Mouse (Mus musculus): ENCODE results near the gene Hnrnpll. TPM values are rescaled to one million over a fixed set of nuclear protein-coding genes. Genes with fewer than 3 reads are reported as not detected.
"Not testable (repeated sequence)": the region's sequence is repeated elsewhere in the genome, so short reads cannot be mapped to it uniquely, and the experiment has no call there.

The Hnrnpll gene
- polyA plus RNA-seq, 1 experiment from 2014 or later, result 65.6 TPM

DNA sequence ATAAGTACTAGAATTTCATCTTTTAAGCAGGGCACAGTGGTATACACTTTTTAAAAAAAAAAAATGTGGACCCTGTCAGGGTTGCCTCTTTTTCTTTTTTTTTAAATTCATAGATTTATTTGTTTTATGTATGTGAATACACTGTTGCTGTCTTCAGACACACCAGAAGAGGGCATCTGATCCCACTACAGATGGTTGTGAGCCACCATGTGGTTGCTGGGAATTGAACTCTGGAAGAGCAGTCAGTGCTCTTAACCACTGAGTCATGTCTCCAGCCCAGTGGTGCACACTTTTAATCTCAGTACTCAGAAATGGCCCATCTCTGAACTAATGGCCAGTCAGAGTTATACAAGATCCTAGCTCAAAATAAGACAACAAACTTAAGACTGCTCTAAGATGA is 12.8 kb downstream of the Hnrnpll start:
- peaks cover 57% of the 10 kb centered on the region for H3K36me3 ChIP-seq (ENCODE audit: control insufficient read depth, insufficient read depth, low read length)
- not testable (repeated sequence) for H3K27me3 ChIP-seq (ENCODE audit: control insufficient read depth, insufficient read depth, low read length); H3K4me1 ChIP-seq (ENCODE audit: control insufficient read depth, insufficient read depth, low read length); H3K9ac ChIP-seq (replicated peaks; ENCODE audit: low read depth, low read length); H3K4me2 ChIP-seq (replicated peaks; ENCODE audit: low read depth, low read length); H3K4me3 ChIP-seq (ENCODE audit: low read depth, low read length); ATAC-seq (ENCODE audit: insufficient number of reproducible peaks, insufficient read depth, low FRiP score, low read depth); H3K27ac ChIP-seq (ENCODE audit: low read length); H3K9me3 ChIP-seq (ENCODE audit: control insufficient read depth, low read depth, low read length)

DNA sequence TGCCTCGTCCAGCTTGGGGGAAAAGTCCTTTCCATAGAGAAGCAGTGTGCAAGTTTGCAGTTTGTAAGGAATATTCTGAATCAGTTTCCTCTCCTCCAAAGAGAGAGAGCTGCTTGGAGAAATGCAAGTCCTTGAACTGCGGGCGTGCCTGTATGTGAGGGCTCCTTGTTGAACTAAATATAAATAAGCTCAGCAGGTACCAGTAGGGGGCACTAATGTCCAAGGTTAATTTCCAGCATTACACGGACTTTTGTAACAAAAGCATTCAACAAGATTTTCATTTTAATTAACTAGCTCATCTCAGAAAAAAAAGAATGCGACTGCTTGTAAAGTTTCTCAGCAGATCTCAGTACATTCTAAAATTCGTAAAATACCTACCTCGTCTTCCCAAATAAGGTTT is 13.9 kb downstream of the Hnrnpll start:
- no peaks in the 10 kb centered on the region for H3K27me3 ChIP-seq (ENCODE audit: control insufficient read depth, insufficient read depth, low read length)
- H3K27ac ChIP-seq (ENCODE audit: low read length), result no peak overlapping the region
- peaks cover 54% of the 10 kb centered on the region for H3K36me3 ChIP-seq (ENCODE audit: control insufficient read depth, insufficient read depth, low read length)
- H3K4me2 ChIP-seq (replicated peaks; ENCODE audit: low read depth, low read length), result no peak overlapping the region
- ATAC-seq (ENCODE audit: insufficient number of reproducible peaks, insufficient read depth, low FRiP score, low read depth), result no peak
- no peak overlapping the region for H3K4me3 ChIP-seq (ENCODE audit: low read depth, low read length)
- H3K4me1 ChIP-seq (ENCODE audit: control insufficient read depth, insufficient read depth, low read length), result no peaks in the 10 kb centered on the region
- 73% methylated on average over 7 of the region's 7 CpGs for WGBS
- H3K9ac ChIP-seq (replicated peaks; ENCODE audit: low read depth, low read length), result no peak overlapping the region
- no peaks in the 10 kb centered on the region for H3K9me3 ChIP-seq (ENCODE audit: control insufficient read depth, low read depth, low read length)

- ATAC-seq (ENCODE audit: insufficient number of reproducible peaks, insufficient read depth, low FRiP score, low read depth), result no peak
- Histone ChIP-seq H3K9ac (replicated peaks; ENCODE audit: low read depth, low read length) (no peak overlapping the region), H3K4me1 (ENCODE audit: control insufficient read depth, insufficient read depth, low read length) (no peaks in the 10 kb centered on the region), H3K4me3 (ENCODE audit: low read depth, low read length) (no peak overlapping the region), H3K27ac (ENCODE audit: low read length) (no peak overlapping the region), H3K4me2 (replicated peaks; ENCODE audit: low read depth, low read length) (no peak overlapping the region), H3K9me3 (ENCODE audit: control insufficient read depth, low read depth, low read length) (no peaks in the 10 kb centered on the region), H3K36me3 (ENCODE audit: control insufficient read depth, insufficient read depth, low read length) (peaks cover 38% of the 10 kb centered on the region), H3K27me3 (ENCODE audit: control insufficient read depth, insufficient read depth, low read length) (no peaks in the 10 kb centered on the region)
- WGBS, result 74% methylated on average over 1 of the region's 1 CpGs
Measured at GRCm38 (mm10) chr17:80041739-80042138, 20.4 kb downstream of the Hnrnpll start.

GRCm38 (mm10) chr17:80028675-80029074 is 33.5 kb downstream of the Hnrnpll start:
- ATAC-seq (ENCODE audit: insufficient number of reproducible peaks, insufficient read depth, low FRiP score, low read depth), result no peak
- H3K4me2 ChIP-seq (replicated peaks; ENCODE audit: low read depth, low read length), result no peak overlapping the region
- H3K36me3 ChIP-seq (ENCODE audit: control insufficient read depth, insufficient read depth, low read length), result peaks cover 43% of the 10 kb centered on the region
- no peaks in the 10 kb centered on the region for H3K4me1 ChIP-seq (ENCODE audit: control insufficient read depth, insufficient read depth, low read length)
- H3K27me3 ChIP-seq (ENCODE audit: control insufficient read depth, insufficient read depth, low read length), result no peaks in the 10 kb centered on the region
- no peaks in the 10 kb centered on the region for H3K9me3 ChIP-seq (ENCODE audit: control insufficient read depth, low read depth, low read length)
- no peak overlapping the region for H3K27ac ChIP-seq (ENCODE audit: low read length)
- H3K4me3 ChIP-seq (ENCODE audit: low read depth, low read length), result no peak overlapping the region
- 89% methylated on average over 6 of the region's 6 CpGs for WGBS
- no peak overlapping the region for H3K9ac ChIP-seq (replicated peaks; ENCODE audit: low read depth, low read length)

GRCm38 (mm10) chr17:80026189-80026936 is 35.8 kb downstream of the Hnrnpll start:
- no peak for ATAC-seq (ENCODE audit: insufficient number of reproducible peaks, insufficient read depth, low FRiP score, low read depth)
- Histone ChIP-seq H3K4me2 (replicated peaks; ENCODE audit: low read depth, low read length) (no peak overlapping the region), H3K36me3 (ENCODE audit: control insufficient read depth, insufficient read depth, low read length) (peaks cover 21% of the 10 kb centered on the region), H3K9me3 (ENCODE audit: control insufficient read depth, low read depth, low read length) (no peaks in the 10 kb centered on the region), H3K27ac (ENCODE audit: low read length) (no peak overlapping the region), H3K4me3 (ENCODE audit: low read depth, low read length) (no peak overlapping the region), H3K4me1 (ENCODE audit: control insufficient read depth, insufficient read depth, low read length) (no peaks in the 10 kb centered on the region), H3K27me3 (ENCODE audit: control insufficient read depth, insufficient read depth, low read length) (no peaks in the 10 kb centered on the region), H3K9ac (replicated peaks; ENCODE audit: low read depth, low read length) (no peak overlapping the region)
- WGBS, result 91% methylated on average over 5 of the region's 5 CpGs

GRCm38 (mm10) chr17:80022090-80022489 is 40.0 kb downstream of the Hnrnpll start:
- Histone ChIP-seq H3K9me3 (ENCODE audit: control insufficient read depth, low read depth, low read length) (no peaks in the 10 kb centered on the region), H3K4me2 (replicated peaks; ENCODE audit: low read depth, low read length) (no peak overlapping the region), H3K9ac (replicated peaks; ENCODE audit: low read depth, low read length) (no peak overlapping the region), H3K27me3 (ENCODE audit: control insufficient read depth, insufficient read depth, low read length) (no peaks in the 10 kb centered on the region), H3K4me3 (ENCODE audit: low read depth, low read length) (no peak overlapping the region), H3K4me1 (ENCODE audit: control insufficient read depth, insufficient read depth, low read length) (no peaks in the 10 kb centered on the region), H3K27ac (ENCODE audit: low read length) (no peak overlapping the region), H3K36me3 (ENCODE audit: control insufficient read depth, insufficient read depth, low read length) (no peaks in the 10 kb centered on the region)
- no peak for ATAC-seq (ENCODE audit: insufficient number of reproducible peaks, insufficient read depth, low FRiP score, low read depth)
- WGBS, result 57% methylated on average over 5 of the region's 5 CpGs

GRCm38 (mm10) chr17:80020495-80020894 is 41.6 kb downstream of the Hnrnpll start:
- Histone ChIP-seq H3K9ac (replicated peaks; ENCODE audit: low read depth, low read length) (no peak overlapping the region), H3K4me1 (ENCODE audit: control insufficient read depth, insufficient read depth, low read length) (no peaks in the 10 kb centered on the region), H3K4me2 (replicated peaks; ENCODE audit: low read depth, low read length) (no peak overlapping the region), H3K27ac (ENCODE audit: low read length) (no peak overlapping the region), H3K4me3 (ENCODE audit: low read depth, low read length) (no peak overlapping the region), H3K9me3 (ENCODE audit: control insufficient read depth, low read depth, low read length) (no peaks in the 10 kb centered on the region), H3K27me3 (ENCODE audit: control insufficient read depth, insufficient read depth, low read length) (no peaks in the 10 kb centered on the region), H3K36me3 (ENCODE audit: control insufficient read depth, insufficient read depth, low read length) (no peaks in the 10 kb centered on the region)
- no peak for ATAC-seq (ENCODE audit: insufficient number of reproducible peaks, insufficient read depth, low FRiP score, low read depth)
- 81% methylated on average over 2 of the region's 2 CpGs for WGBS

GRCm38 (mm10) chr17:80018976-80019541 is 43.1 kb downstream of the Hnrnpll start:
- Histone ChIP-seq H3K27me3 (ENCODE audit: control insufficient read depth, insufficient read depth, low read length) (no peaks in the 10 kb centered on the region), H3K36me3 (ENCODE audit: control insufficient read depth, insufficient read depth, low read length) (no peaks in the 10 kb centered on the region), H3K4me3 (ENCODE audit: low read depth, low read length) (peak overlapping the region; percentile 9; the same call in 1 of the 2 replicates), H3K4me2 (replicated peaks; ENCODE audit: low read depth, low read length) (peak overlapping the region; percentile 38; the same call in 1 of the 2 replicates), H3K9me3 (ENCODE audit: control insufficient read depth, low read depth, low read length) (no peaks in the 10 kb centered on the region), H3K9ac (replicated peaks; ENCODE audit: low read depth, low read length) (no peak overlapping the region), H3K27ac (ENCODE audit: low read length) (no peak overlapping the region), H3K4me1 (ENCODE audit: control insufficient read depth, insufficient read depth, low read length) (no peaks in the 10 kb centered on the region)
- 9% methylated on average over 22 of the region's 22 CpGs for WGBS
- ATAC-seq (ENCODE audit: insufficient number of reproducible peaks, insufficient read depth, low FRiP score, low read depth), result no peak; the same call in 1 of the 2 replicates
